Mouse (Mus musculus) heart, adult 18-20 months (tissue): ENCODE results near the gene Cdk5rap3. TPM values are rescaled to one million over a fixed set of nuclear protein-coding genes. Genes with fewer than 3 reads are reported as not detected.

ENCODE experiments used
- DNase-seq, 2 experiments: peaks; one replicate each; pipeline ENCODE4 v3.0.0; 2021 to 2022; ENCODE audit warnings: mixed read lengths in 1 of 2
- long read RNA-seq, 2 experiments: library from polyadenylated mRNA; stranded (forward); transcript quantifications; one replicate each; pipeline ENCODE4 v2.0.0; 2021
- total RNA-seq, 2 experiments: library from RNA; stranded (reverse); gene quantifications; 2 replicates each; pipeline ENCODE4 v1.2.3; 2021

Gene Cdk5rap3
- total RNA-seq: 10 to 100 TPM; 23.4 to 25.1 TPM
- long read RNA-seq, experiment 1, transcript Cdk5rap3-201 (14 exons, 2,250 nt): major isoform, 56 of 75 reads
- long read RNA-seq, experiment 1, partial matches to known transcripts: 5 of 75 reads
- long read RNA-seq, experiment 1, other reads (novel, unspliced or antisense): 14 of 75 reads
- long read RNA-seq, experiment 2, transcript Cdk5rap3-201 (14 exons, 2,250 nt): major isoform, 34 of 55 reads
- long read RNA-seq, experiment 2, partial matches to known transcripts: 2 of 55 reads
- long read RNA-seq, experiment 2, other reads (novel, unspliced or antisense): 19 of 55 reads

DNA sequence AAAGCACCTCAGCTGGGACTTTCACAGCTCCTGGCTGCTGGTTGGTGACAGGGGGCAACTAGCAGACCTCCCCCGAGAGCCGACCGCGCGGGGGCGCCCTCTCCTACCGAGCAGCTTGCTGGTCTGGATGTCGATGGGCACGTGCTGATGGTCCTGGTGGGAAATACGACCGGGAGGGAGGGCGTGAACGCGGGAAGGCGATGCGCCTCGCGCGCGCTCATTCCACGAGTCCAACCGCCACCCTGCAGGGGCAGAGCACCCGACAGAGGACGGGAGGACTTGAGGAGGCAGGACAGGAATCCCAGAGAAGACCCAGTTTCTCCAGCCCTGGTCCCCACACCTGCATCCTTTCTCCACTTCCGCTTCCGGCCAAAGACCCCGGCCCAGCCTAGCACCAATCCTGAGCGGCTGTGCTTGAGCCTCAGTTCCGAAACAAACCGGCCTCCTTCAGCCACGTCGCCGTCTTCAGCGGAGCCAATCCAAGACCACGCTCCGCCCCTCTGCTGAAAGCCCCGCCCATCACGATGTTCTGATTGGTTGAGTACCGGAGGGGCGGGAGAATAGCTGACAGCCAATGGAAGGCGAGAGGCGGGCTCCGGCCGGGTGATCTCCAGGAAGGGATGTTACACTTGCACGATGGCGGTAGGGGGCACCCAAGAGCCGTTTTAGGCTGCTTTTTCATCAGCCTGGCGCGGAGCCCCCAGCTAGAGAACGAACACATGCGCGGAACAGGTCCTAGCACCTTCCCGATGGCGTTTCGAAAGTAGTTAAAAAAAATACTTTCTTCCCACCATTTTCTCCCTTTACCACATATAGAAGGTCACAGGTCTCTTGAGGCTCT is at the start of gene Cdk5rap3:
Gene Cdk5rap3 (minus strand): TSS at position 453 of the 841 bp plus-strand sequence.
- DNase-seq: peak; percentile 99 to 100

DNA sequence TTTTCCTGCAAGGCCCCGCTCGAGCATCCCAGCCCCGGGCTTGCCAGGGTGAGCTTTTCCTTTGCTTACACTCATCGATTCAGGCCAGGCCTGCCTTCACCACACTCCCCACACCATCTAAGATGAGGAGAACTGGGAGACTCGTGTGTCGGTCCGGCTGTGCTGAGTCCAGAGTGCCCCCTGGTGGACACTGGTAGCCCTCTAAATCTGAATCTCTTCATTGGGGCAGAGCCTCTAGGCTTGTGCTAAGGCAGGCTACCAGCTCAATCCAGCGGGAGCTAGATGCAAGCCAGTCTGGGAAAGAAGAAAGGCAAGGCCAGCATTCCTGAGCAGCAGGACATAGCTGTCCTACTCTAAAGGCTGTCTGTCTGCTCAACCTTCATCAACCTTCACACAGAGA is 47.3 kb upstream of the Cdk5rap3 start:
- peak; percentile 90 to 96 for DNase-seq

DNA sequence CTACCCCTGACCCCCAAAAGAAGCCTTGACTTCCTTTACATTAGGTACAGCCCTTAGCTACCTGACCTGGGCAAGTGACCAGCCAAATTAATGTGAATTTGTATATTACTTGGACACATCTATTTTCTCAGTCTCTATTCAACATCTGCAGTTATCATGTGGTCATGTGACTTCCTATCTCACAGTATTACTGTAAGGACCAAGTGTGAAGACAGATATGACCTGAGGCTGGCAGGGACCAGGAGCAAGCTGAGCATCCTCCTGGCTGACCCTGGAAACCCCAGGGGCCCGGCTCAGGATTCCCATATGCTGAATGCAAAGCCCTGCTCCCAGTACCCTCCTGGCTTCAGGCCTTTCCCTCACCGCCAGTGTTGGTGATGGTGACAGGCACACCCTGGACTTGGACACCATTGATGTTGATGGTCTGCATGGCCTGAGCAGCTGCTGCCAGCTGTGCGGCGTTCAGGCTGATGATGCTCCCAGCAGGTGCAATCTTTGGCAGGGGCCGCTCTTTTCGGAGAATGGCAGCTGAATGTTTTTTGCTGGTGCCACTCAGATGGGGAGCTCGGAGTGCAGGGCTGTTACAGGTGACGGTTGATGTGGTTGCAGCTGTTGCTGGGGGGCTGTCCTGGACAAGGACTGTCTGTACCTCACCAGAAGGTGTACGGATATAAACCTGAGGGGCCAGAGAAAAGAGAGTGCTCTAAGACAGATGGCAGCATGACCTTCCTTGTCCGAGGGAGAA is 40.9 kb upstream of the Cdk5rap3 start:
- no peak for DNase-seq

DNA sequence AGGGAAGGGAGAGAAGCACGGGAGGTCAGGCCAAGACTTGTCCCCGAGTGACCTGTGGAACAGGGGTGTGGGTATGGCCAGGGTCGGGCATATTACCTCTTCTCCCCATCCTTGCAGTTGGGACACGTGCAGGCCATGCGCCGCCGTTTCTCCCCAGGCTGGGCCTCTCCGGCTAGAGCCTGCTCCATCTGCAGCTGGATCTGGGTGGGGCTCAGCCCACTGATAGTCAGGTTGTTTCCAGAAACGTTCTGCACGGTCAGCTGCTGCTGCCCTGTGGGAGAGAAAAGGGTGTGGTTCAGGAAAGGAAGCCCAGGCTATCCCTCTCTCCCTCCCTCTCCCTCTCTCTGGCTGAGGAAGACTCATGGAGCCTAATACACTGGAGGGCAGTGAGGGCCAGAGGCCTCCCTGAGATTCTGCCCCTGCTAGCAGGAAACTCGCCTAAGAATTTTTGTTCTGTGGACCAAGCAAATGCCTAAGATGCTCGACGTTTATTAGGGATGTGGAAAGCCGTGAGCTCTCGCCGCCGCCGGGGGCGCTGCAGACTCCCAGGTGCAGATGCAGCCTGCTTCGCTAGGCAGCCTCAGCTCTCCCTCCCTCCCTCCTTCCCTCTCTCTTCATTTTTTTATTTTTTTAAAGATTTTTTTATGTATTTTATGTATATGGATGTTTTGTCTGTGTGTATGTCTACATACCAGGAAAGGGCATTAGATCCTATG is 39.9 kb upstream of the Cdk5rap3 start:
- DNase-seq: no peak

DNA sequence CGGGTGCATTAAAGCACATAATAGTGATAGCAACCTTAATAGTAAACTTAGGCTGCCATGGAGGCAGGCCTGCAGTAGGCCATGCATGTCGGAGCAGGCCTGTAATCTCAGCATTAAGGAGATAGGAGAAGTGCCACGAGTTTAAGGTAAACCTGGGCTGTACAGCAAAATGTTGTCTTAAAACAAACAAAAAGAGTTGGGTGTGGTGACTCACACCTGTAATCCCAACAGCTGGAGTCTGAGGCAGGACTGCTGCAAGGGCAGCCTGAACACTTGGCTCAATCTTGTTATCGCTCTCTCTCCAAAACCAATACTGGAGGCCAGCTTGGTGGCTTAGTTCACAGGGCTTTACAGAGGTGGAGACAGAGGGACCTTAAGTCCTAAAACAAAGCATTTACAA is 38.8 kb upstream of the Cdk5rap3 start:
- DNase-seq: no peak

DNA sequence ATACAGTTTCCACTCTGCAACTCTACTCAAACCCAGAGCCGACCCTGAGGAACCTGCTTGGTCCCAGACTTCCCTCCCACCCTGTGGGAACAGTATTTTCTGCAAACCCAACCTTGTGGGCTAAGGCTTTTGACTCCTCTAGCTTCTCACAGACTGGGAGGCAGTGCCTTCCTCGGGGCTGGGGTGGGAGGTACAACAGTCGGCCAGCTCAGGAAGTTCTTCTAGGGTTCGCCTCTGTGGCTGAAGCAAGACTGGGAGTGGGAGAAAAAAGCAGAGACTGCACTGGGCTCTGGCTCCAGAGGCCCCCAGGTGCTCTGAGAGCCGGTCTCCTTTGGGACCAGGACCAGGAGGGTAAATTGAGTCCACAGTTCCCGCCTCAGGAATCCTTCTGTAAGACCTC is 36.6 kb upstream of the Cdk5rap3 start:
- no peak for DNase-seq

DNA sequence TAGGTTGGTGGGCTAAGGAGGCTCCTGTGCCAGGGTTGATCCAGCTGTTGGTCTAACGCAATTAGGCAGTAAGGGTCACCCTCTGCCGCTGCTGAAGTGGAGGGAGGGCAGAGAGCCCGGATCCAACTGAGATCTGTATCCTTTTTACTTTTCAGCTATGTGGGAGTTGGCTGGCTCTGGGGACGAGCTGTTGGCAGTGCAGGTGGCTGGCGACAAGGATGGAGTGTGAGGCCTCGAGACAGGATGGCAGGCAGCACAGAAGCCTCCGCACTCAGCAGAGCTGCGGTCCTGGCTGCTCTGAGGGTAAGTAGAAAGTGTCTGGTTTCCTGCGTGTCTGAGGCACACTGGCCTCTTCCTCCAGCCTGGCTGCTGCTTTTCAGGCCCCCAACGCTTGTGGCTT is 36.1 kb upstream of the Cdk5rap3 start:
- no peak for DNase-seq

DNA sequence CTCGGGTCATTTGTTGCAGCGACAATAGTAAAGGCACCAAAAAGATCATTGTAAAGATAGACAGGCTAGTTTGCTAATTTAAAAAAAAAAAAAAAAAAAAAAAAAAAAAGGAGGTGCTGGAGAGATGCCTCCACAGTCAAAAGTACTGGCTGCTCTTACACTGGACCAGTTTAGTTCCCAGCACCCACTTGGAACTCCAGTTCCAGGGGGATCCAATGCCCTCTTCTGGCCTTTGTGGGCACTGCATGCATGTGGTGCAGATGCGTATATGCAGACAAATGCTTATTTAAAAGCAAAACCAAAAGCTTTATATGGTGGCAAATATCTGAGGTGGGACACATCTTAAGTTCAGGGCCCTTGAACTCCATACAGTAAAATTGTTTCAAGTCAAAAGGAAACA is 34.5 kb upstream of the Cdk5rap3 start:
- DNase-seq: no peak

DNA sequence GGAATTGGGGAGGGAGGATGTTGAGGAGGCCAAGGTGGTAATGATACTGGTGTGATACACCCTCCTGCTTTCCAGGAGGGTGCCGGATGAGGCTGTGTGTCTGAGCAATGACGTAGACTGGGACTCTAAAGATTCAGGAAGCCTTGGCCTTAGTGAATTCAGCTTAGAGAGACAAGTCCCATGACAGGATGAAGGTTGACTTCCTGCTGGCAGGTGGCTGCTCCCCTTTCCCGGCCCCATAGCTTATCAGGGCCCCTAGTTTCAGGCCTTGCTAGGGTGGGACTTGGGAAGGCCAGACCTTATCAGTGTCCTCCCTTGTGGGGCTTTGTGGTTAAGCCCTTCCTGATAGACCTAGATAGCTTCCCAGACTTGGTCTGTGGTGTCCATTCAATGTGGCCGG is 31.6 kb upstream of the Cdk5rap3 start:
- DNase-seq: no peak

DNA sequence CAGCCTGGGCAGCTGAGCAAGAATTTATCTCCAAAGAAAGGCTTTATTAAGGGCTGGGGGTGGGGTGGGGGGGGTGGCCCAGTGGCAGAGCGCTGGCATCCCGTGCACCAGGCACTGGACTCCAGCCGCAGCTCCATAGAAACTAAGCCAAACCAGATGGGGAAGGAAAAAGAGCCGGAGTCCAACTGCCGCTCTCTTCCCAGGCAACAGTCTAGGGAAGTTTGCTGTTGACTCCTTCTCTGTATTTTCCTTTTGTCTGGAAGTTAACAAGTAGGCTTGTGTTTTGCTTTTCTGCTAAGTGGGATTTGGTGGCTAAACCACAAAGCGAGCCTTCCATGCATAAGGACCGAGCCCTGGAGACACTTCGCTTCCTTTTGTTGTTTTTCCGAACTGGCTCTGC is 30.2 kb upstream of the Cdk5rap3 start:
- no peak for DNase-seq

DNA sequence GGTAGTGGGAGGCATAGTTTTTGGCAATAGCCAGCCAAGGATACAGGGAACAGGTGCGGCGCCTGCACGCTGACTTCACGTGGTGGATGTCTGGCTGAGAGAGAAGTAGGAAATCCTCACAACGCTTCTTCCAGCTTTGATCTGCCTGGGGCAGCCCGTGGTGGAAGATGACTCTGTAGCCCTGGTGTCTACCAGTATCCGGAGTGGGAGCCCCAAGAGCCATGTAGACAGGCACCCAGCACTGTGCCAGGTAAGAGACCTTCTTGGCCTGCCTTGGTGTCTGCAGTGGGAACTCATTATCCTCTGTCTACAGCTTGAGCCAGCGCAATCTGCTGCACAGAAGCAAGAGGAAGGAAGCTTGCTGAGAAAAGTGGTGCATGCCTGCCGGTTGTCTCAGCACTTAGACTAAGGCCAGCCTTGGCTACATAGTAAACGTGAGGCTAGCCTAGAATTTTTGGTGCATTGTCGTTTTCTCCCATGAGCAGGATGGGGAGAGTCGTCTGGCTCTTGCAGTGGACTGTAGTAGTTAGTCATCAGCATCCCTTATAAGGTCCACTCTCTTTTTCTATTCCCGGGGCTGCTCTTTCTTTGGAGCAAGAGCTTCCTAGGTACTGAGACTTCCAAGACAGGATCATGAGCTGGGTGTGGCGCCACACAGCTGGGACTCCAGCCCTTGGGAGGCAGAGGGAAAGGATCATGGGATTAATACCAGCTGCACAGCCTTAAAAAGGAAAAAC is 28.7 kb upstream of the Cdk5rap3 start:
- DNase-seq: no peak

DNA sequence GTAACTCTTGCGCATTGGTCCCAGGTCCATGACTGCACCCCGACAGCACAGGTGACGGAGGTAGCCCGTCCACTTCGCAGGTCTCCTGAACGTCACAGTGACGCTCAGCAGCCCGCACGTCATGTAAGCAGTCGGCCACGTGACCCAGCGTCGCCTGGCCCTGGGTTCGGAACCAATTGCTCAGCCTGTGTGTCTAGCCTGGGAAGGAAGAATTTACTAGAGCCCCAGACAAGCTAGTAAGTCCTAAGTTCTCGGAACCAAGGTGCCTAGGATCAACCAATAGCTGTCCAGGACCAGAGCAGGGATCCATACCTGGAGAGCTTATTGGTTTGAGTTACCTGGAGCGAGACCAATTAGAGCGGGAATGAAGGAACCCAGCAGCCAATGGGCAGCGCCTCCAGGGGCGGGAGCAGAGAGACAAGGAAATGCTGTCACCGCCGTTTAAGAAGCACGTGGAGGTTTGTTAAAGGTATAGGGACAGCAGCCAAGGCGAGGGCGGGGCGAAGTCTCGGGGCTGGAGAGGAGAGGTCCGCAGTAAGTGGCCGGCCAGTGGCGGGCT is 27.5 kb upstream of the Cdk5rap3 start, which contains the start of gene Pnpo:
Gene Pnpo (minus strand): TSS at position 241 of the 559 bp plus-strand sequence.
- peak; percentile 95 to 97 for DNase-seq

DNA sequence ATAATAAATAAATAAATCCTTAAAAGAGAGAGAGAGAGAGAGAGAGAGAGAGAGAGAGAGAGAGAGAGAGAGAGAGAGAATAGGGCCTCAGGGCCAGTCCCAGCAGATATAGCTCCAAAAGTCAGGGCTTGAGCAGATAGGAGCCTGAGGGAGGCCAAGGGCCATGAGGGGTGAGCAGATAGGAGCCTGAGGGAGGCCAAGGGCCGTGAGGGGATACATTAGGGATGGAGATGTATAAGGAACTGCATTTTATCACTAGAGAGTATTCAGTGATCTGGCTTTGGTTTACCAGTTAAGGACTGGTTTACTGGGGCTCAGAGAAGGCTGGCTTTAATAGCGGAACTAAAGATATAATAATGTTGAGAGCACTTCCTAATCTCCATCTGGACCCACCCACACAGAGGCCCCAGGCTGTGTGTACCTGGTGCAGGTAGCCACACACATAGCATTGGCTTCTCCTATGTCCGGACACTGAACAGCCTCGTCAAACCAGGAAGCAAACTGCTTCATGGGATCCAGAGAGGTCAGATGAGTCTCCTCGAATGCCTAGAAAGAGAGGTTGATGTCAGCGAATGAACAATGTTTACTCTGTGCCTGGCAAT is 25.8 kb upstream of the Cdk5rap3 start:
- DNase-seq: no peak

DNA sequence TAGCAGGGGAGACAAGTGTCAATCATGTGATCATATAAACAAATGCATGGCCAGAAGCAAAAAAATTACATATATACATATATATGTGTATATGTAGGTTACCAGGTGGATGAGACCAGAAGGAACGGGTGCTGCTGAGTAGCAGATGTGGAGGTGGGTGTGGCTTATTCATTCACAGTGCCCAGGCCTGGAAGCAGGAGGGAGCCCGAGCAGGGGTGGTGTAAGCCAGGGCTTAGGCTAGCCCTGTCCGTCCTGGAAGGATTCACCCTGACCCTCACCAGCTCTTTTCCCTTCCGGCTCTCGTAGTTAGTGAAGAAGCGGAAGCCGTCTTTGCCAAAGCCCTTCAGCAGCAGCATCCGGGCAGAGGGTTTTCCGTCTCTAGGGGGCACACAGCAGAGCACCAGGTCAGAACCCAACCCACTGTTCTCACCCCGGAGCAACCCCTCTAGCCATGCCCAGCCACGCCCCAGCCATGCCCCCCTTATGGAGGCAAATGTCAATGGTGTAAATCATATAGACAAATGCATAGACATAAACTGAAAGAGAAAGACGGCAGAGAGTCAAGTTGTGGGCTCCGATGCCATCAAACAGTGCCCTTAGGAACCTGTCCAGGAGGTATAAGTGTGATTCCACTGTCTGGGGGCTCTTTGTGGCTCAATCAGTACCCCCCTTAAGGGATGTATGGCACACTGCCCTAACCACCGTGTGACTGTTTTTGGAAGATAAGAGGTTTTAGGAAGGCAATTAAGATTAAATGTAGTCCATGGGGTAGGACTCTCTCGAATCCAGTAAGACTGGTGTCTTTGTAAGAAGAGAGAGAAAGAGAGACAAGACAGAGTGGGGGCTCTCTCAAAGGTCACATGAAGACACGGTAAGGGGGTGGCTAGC is 24.5 kb upstream of the Cdk5rap3 start:
- DNase-seq: no peak

DNA sequence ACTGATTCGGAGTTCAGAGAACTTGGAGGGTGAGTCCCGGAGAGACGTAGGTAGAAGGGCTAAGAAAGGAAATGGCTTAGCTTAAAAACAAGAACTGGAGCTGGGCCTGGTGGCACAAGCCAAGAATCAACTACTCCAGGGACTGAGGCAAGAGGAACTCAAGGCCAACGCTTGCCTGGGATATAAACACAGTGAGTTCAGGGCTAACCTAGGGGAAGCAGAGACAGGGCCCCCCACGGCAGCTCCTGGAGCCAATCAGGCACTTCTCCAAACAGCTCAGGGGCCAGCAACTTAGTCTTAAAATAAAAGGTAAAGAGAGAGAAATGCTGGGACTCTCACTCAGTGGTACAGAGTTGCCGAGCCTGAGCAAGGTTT is 22.1 kb upstream of the Cdk5rap3 start:
- no peak for DNase-seq

DNA sequence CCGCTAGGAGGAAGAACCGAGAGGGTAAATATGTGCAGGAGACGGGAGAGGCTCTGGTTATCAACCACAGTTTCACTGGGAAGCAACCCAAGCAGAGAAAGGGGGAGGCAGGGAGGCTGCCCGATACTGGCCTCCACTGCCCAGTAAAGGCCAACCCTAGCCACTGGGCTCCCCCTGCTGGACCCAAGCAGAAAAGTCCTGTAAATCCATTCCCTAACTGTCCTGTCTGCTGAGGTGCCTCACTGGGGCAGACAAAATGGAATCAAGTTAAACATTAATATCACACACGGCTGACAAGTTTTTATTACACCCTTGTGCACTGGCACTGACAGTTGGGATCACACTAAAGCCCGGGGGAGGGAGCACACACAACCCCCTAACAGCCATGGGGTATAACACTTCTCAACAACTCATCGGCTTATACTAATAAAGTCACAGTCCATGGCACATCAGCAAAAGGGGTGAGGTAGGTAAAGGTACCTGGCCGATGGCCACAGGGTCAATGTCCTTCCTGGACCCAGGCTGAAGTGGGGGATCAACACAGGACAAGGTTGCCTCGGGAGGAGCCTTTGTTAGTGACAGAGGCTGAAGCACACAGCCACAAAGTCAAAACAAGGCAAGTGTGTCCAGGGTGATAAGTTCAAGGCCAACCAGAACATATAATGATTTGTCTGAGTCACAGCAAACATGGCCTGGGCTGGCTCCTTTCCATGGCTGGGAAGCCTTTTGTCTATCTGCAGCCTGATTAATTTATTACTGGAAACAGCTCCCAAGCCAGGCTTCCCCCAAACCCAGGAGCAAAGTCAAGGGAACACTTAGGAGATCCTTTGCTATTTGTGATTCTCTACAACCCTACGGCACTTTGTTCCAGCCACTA is 21.5 kb upstream of the Cdk5rap3 start:
- DNase-seq: peak; percentile 66 to 71

DNA sequence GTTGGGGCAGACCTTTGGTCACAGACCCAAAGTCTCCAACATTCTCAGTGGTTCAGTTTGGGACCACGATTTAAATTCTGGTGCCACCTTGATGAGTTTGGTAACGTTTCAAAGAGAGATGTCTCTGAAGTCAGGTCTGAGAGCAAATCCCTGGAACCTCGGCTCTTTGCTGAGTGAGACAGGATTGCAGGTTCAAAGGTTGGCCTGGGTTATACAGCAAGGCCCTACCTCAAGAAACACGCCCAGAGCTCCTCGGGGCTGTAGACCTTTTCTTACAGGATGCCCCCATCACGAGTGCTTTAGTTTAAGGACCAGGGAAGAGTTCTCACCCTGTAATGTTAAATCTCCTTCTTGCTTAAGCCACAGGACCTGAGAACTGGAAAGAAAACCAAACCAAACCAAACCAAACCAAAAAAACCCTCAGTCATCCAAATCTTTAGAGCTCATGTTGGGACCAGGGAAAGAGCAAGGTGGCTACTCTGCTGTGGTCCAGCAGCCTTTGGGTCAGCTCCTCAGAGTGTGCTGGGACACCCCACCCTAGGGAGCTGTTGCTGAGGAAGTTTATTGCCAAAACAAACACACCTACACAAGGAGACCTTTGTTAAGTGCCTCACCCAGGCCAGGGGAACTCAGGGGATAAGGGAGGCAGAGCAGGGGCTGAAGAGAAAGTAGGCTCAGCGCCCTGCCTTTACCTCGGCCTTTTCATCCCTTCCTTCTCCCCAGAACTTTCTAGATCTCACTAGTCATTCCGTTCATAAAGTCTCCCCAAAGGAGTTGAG is 19.8 kb upstream of the Cdk5rap3 start:
- no peak for DNase-seq

DNA sequence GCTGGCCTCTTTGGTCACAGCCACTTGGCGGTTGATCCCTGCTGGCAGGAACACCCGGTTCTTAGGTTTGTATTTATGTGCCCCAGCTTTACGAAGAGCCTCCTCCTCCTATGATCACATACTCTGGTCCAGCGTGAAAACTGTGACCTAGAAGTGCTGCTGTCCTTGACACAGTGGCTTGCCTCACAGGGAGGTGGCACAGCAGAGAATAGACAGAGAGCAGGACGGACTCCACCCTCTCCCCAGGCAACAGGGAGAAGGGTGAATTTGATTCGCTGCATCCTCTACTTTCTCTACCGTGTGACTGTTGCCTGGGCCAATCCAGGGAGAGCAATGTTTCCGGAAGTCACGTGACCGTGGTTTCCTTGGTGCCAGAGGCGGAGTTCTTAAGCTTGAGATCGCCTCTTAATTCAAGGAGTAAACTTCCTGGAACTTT is 18.6 kb upstream of the Cdk5rap3 start:
- DNase-seq: peak in 1 of 2 experiments; percentile 71
